Mouse (Mus musculus): ENCODE data around the gene Olfr1141. TPM values are rescaled to one million over a fixed set of nuclear protein-coding genes. Genes with fewer than 3 reads are reported as not detected.

Olfr1141 gene
- total and polyA plus RNA-seq, 3 experiments = not detected

DNA sequence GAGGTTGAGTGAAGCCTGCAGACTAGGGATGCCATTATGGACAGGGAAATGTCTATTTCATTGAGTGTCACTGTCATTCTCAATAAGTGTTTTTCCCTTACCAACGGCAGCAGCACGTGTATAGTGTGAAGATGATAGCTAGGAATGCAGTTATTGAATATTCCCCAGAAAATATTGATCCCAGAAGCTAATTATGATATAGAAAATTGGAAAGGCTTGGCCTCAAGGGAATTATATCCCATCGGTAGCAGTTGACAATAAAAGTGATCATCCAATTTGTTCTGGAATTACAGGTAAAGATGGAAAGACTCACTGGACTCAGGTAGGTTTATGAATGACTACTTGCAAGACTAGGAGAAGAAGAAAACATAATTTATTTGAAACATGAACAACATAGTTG lies 10.3 kb downstream of the Olfr1141 start, which contains the start of gene Olfr1140:
TSS of gene Olfr1140 (plus strand) at position 301 of the 400 bp plus-strand sequence.
- TF ChIP-seq MYC (IDR thresholded peaks at IDR 0.05; ENCODE audit: low read depth, low read length) (no peak), GATA1 (IDR thresholded peaks at IDR 0.05; ENCODE audit: low read depth, low read length) (no peak), MXI1 (IDR thresholded peaks at IDR 0.05; ENCODE audit: low read depth, low read length) (no peak), CTCF (IDR thresholded peaks at IDR 0.05 in 2 of 3, conservative IDR thresholded peaks at IDR 0.05 in 1 of 3; ENCODE audit: control insufficient read depth in 1 of 3, insufficient read depth in 1 of 3, low read depth in 2 of 3, low read length in 3 of 3, poor library complexity in 1 of 3, severe bottlenecking in 1 of 3) (no peak), ZKSCAN1 (IDR thresholded peaks at IDR 0.05; ENCODE audit: low read depth, low read length) (no peak), NRF1 (IDR thresholded peaks at IDR 0.05; ENCODE audit: insufficient read depth, low read depth, low read length, poor library complexity, severe bottlenecking) (no peak), BHLHE40 (IDR thresholded peaks at IDR 0.05; ENCODE audit: borderline replicate concordance, low read depth, low read length) (no peak), MAX (IDR thresholded peaks at IDR 0.05; ENCODE audit: low read length) (no peak), EP300 (IDR thresholded peaks at IDR 0.05; ENCODE audit: low read depth in 1 of 2, low read length in 2 of 2) (no peak), POLR2A (IDR thresholded peaks at IDR 0.05; ENCODE audit: control insufficient read depth in 1 of 2, insufficient read depth in 1 of 2, low read depth in 1 of 2, low read length in 2 of 2, poor library complexity in 1 of 2) (no peak), UBTF (IDR thresholded peaks at IDR 0.05; ENCODE audit: borderline replicate concordance, insufficient read depth, low read depth, low read length) (no peak), MEF2A (IDR thresholded peaks at IDR 0.05; ENCODE audit: extremely low read depth, insufficient replicate concordance, low read depth, low read length, poor library complexity, severe bottlenecking) (no peak), ELF1 (IDR thresholded peaks at IDR 0.05; ENCODE audit: low read depth, low read length) (no peak), USF1 (IDR thresholded peaks at IDR 0.05; ENCODE audit: low read depth, low read length) (no peak), CHD2 (IDR thresholded peaks at IDR 0.05; ENCODE audit: low read length) (no peak)
- Histone ChIP-seq H3K36me3 (ENCODE audit: control insufficient read depth in 1 of 2, insufficient read depth in 2 of 2, low read length in 2 of 2) (no peaks in the 10 kb centered on the region), H3K4me3 (ENCODE audit: control insufficient read depth in 1 of 2, insufficient read depth in 1 of 2, low read depth in 2 of 2, low read length in 2 of 2) (no peak within 1 kb of the TSS), H3K4me1 (ENCODE audit: control insufficient read depth in 1 of 2, insufficient read depth in 2 of 2, low read length in 2 of 2) (no peaks in the 10 kb centered on the region), H3K27me3 (ENCODE audit: control insufficient read depth in 1 of 2, insufficient read depth in 2 of 2, low read length in 2 of 2) (no peaks in the 10 kb centered on the region), H3K27ac (ENCODE audit: control insufficient read depth, low read depth, low read length) (no peak within 1 kb of the TSS), H3K9me3 (replicated peaks; ENCODE audit: insufficient read depth, low read length) (no peaks in the 10 kb centered on the region), H3K79me2 (ENCODE audit: control insufficient read depth, insufficient read depth, low read length, poor library complexity) (no peaks in the 10 kb centered on the region), H3K9ac (ENCODE audit: control insufficient read depth, low read depth, low read length, poor library complexity, severe bottlenecking) (no peak within 1 kb of the TSS)
- no peak for DNase-seq (ENCODE audit: low read depth, low spot score)

DNA sequence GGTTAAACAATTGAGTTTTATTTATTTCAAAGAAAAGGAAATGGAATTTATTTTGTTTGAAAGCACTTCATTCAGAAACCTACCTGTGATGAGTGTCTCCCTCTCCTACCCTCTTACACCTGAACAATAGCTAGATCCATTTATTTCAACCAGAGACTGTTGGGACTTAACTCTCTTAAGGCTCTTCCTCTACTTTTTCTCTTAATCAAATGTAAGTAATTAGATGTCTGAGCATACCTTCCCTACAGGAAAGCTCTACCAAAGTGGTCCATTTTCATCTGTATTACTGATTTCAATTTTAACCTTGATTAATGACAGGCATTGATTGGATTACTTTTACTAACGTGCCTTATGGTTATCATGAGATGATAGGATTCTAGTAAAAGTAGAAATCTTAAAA lies 13.9 kb downstream of the Olfr1141 start, which contains the start of gene Olfr1138:
TSS of gene Olfr1138 (minus strand) at position 101 of the 400 bp plus-strand sequence.
- Histone ChIP-seq H3K36me3 (ENCODE audit: control insufficient read depth in 1 of 2, insufficient read depth in 2 of 2, low read length in 2 of 2) (no peaks in the 10 kb centered on the region), H3K4me1 (ENCODE audit: control insufficient read depth in 1 of 2, insufficient read depth in 2 of 2, low read length in 2 of 2) (no peaks in the 10 kb centered on the region), H3K79me2 (ENCODE audit: control insufficient read depth, insufficient read depth, low read length, poor library complexity) (no peaks in the 10 kb centered on the region), H3K9ac (ENCODE audit: control insufficient read depth, low read depth, low read length, poor library complexity, severe bottlenecking) (no peak within 1 kb of the TSS), H3K27me3 (ENCODE audit: control insufficient read depth in 1 of 2, insufficient read depth in 2 of 2, low read length in 2 of 2) (no peaks in the 10 kb centered on the region), H3K9me3 (replicated peaks; ENCODE audit: insufficient read depth, low read length) (no peaks in the 10 kb centered on the region), H3K4me3 (ENCODE audit: control insufficient read depth in 1 of 2, insufficient read depth in 1 of 2, low read depth in 2 of 2, low read length in 2 of 2) (no peak within 1 kb of the TSS), H3K27ac (ENCODE audit: control insufficient read depth, low read depth, low read length) (no peak within 1 kb of the TSS)
- TF ChIP-seq HCFC1 (IDR thresholded peaks at IDR 0.05; ENCODE audit: low read depth, low read length) (no peak), TAL1 (IDR thresholded peaks at IDR 0.05; ENCODE audit: low read length) (no peak), RCOR1 (IDR thresholded peaks at IDR 0.05; ENCODE audit: low read depth, low read length) (no peak), POLR2A (IDR thresholded peaks at IDR 0.05; ENCODE audit: control insufficient read depth in 1 of 2, insufficient read depth in 1 of 2, low read depth in 1 of 2, low read length in 2 of 2, poor library complexity in 1 of 2) (no peak), BHLHE40 (IDR thresholded peaks at IDR 0.05; ENCODE audit: borderline replicate concordance, low read depth, low read length) (no peak), SIN3A (IDR thresholded peaks at IDR 0.05; ENCODE audit: low read length) (no peak), UBTF (IDR thresholded peaks at IDR 0.05; ENCODE audit: borderline replicate concordance, insufficient read depth, low read depth, low read length) (no peak), MAZ (IDR thresholded peaks at IDR 0.05; ENCODE audit: low read depth, low read length) (no peak), SMC3 (IDR thresholded peaks at IDR 0.05; ENCODE audit: low read depth, low read length) (no peak), POLR2AphosphoS5 (IDR thresholded peaks at IDR 0.05; ENCODE audit: borderline replicate concordance, low read depth, low read length) (no peak)
- DNase-seq (ENCODE audit: low read depth, low spot score) = no peak
